Comparison of ENCODE assay signal across 9 mouse cellular contexts in the genomic region with DNA sequence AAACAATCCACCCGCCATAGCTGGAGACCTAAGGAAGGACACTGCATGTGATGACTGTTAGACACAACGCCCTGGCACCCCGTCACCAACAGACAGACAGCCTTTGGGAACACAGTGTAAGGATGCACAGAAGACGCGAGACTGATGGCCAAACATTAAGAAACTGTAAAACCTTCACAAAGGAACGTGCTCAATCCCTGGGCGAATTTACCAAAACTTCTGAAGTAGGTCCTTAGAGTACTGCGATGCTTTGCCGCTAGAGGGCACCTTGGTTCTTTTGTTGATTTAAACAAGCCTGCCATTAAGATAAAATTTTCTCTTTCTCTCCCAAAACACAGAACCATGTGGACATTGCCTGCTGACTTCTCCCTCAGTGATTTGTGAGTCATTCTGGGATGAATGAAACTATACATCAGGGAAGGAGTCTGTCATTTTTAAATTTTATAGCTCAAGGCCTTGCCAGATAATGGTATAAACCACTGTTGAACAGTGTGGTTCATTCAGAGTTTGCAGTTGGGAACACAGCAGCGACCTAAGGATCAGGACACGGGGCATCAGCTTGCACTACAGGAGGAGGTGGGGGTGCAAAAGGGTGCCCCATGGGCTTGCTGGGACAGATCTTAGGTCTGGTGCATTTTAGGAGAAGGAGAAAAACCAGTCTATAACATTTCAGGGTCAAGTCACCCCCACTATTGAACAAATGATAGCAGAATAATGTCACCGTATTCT. TPM values are rescaled to one million over a fixed set of nuclear protein-coding genes. Genes with fewer than 3 reads are reported as not detected.
A peak's percentile ranks its signal among the peaks of the same experiment; 100 is the strongest.
DNase-seq lines count a peak whose midpoint lies in the region; ATAC-seq lines count a peak whose summit lies in the region.
"Had no signal": no experiment of that assay in that cellular context is flagged by ENCODE, and none has a peak within 500 bp of the region (broad histone marks: within the 10 kb centered on the region; RNA-seq: fewer than 3 reads in every experiment).

No protein-coding gene starts in this region.

- no peak overlapping the region for H3K4me2 ChIP-seq in intestine, embryonic 14.5 days (ENCODE audit: low read length)
- no peak overlapping the region for H3K4me2 ChIP-seq in limb, embryonic 13.5 days (replicated peaks)
- no peak overlapping the region for H3K4me2 ChIP-seq in neural tube, embryonic 11.5 days (ENCODE audit: low read depth)
- H3K4me2 ChIP-seq in stomach, embryonic 16.5 days (ENCODE audit: low read depth, low read length) = no peak overlapping the region
- H3K4me2 ChIP-seq: embryonic facial prominence, embryonic 15.5 days had no signal

- H3K9me3 ChIP-seq in intestine, embryonic 14.5 days (ENCODE audit: control insufficient read depth, low read length) = no peaks in the 10 kb centered on the region
- no peaks in the 10 kb centered on the region; the same call in 1 of the 2 replicates for H3K9me3 ChIP-seq in limb, embryonic 13.5 days
- no peaks in the 10 kb centered on the region for H3K9me3 ChIP-seq in neural tube, embryonic 11.5 days (ENCODE audit: control insufficient read depth, low read length)
- H3K9me3 ChIP-seq in stomach, embryonic 16.5 days (replicated peaks; ENCODE audit: control insufficient read depth, low read length) = no peaks in the 10 kb centered on the region; the same call in 1 of the 2 replicates
- H3K9me3 ChIP-seq: embryonic facial prominence, embryonic 15.5 days had no signal

- no peaks in the 10 kb centered on the region for H3K4me1 ChIP-seq in intestine, embryonic 14.5 days (replicated peaks; ENCODE audit: control insufficient read depth, insufficient read depth, low read length)
- H3K4me1 ChIP-seq in limb, embryonic 13.5 days = peaks cover 4% of the 10 kb centered on the region
- H3K4me1 ChIP-seq in neural tube, embryonic 11.5 days (ENCODE audit: control insufficient read depth, insufficient read depth, low read length) = no peaks in the 10 kb centered on the region
- no peaks in the 10 kb centered on the region for H3K4me1 ChIP-seq in stomach, embryonic 16.5 days (ENCODE audit: control insufficient read depth, insufficient read depth, low read length)
- H3K4me1 ChIP-seq: embryonic facial prominence, embryonic 15.5 days had no signal

- H3K27me3 ChIP-seq in intestine, embryonic 14.5 days (replicated peaks; ENCODE audit: control insufficient read depth, insufficient read depth, low read length) = no peaks in the 10 kb centered on the region
- no peaks in the 10 kb centered on the region for H3K27me3 ChIP-seq in limb, embryonic 13.5 days
- H3K27me3 ChIP-seq in neural tube, embryonic 11.5 days (ENCODE audit: control insufficient read depth, insufficient read depth, low read length) = no peaks in the 10 kb centered on the region
- no peaks in the 10 kb centered on the region for H3K27me3 ChIP-seq in stomach, embryonic 16.5 days (ENCODE audit: control insufficient read depth, insufficient read depth, low read length)
- H3K27me3 ChIP-seq: embryonic facial prominence, embryonic 15.5 days had no signal

- H3K36me3 ChIP-seq in intestine, embryonic 14.5 days (ENCODE audit: control insufficient read depth, insufficient read depth, low read length) = peaks cover 13% of the 10 kb centered on the region
- peaks cover 17% of the 10 kb centered on the region for H3K36me3 ChIP-seq in limb, embryonic 13.5 days
- H3K36me3 ChIP-seq in neural tube, embryonic 11.5 days (ENCODE audit: control insufficient read depth, insufficient read depth, low read length) = no peaks in the 10 kb centered on the region; the same call in 1 of the 2 replicates
- peaks cover 9% of the 10 kb centered on the region for H3K36me3 ChIP-seq in stomach, embryonic 16.5 days (ENCODE audit: control insufficient read depth, insufficient read depth, low read length)

- DNase-seq in urinary bladder, adult 18-20 months (ENCODE audit: low spot score in 2 of 2) = peak; percentile 21 to 27
- no peak for DNase-seq in urinary bladder, adult 2 months (ENCODE audit: low spot score)
- peak; percentile 84 to 85 for DNase-seq in cerebellum, adult 18-20 months
- peak; percentile 69 for DNase-seq in forelimb bud, embryonic 11.5 days (ENCODE audit: low read depth, low spot score)
- DNase-seq in intestine, embryonic 14.5 days (ENCODE audit: low spot score) = peak; percentile 83
- peak; percentile 72 for DNase-seq in neural tube, embryonic 11.5 days (ENCODE audit: low spot score)

- 45% methylated on average over 12 of the region's 12 CpGs for WGBS in intestine, embryonic 14.5 days
- 51% methylated on average over 12 of the region's 12 CpGs for WGBS in limb, embryonic 13.5 days
- WGBS in neural tube, embryonic 11.5 days = 54% methylated on average over 12 of the region's 12 CpGs
- 40% methylated on average over 12 of the region's 12 CpGs for whole genome bisulfite sequencing in stomach, embryonic 16.5 days

- H3K9ac ChIP-seq in intestine, embryonic 14.5 days (ENCODE audit: low read length) = no peak overlapping the region
- H3K9ac ChIP-seq in limb, embryonic 13.5 days = no peak overlapping the region
- no peak overlapping the region for H3K9ac ChIP-seq in neural tube, embryonic 11.5 days (ENCODE audit: low read length)
- H3K9ac ChIP-seq in stomach, embryonic 16.5 days (ENCODE audit: low read length) = no peak overlapping the region
- H3K9ac ChIP-seq: embryonic facial prominence, embryonic 15.5 days had no signal

- no peak overlapping the region for H3K4me3 ChIP-seq in intestine, embryonic 14.5 days (ENCODE audit: low read depth, low read length)
- H3K4me3 ChIP-seq in limb, embryonic 13.5 days = no peak overlapping the region
- no peak overlapping the region for H3K4me3 ChIP-seq in neural tube, embryonic 11.5 days (ENCODE audit: low read depth, low read length)
- no peak overlapping the region for H3K4me3 ChIP-seq in stomach, embryonic 16.5 days (replicated peaks; ENCODE audit: low read length)
- H3K4me3 ChIP-seq: embryonic facial prominence, embryonic 15.5 days had no signal

- no peak for ATAC-seq in intestine, embryonic 14.5 days (replicated peaks; ENCODE audit: low FRiP score, low TSS enrichment, low read depth)
- peak; percentile 51; the same call in 1 of the 2 replicates for ATAC-seq in limb, embryonic 13.5 days (ENCODE audit: low FRiP score, low read depth)
- ATAC-seq in neural tube, embryonic 11.5 days (ENCODE audit: insufficient read depth, low FRiP score, low TSS enrichment) = 0 out of 2 replicates have a peak, but pooled peaks have one; percentile 41
- ATAC-seq in stomach, embryonic 16.5 days (ENCODE audit: insufficient read depth, low FRiP score) = peak; percentile 14; the same call in 1 of the 2 replicates

- H3K27ac ChIP-seq in intestine, embryonic 14.5 days (ENCODE audit: low read depth) = no peak overlapping the region
- H3K27ac ChIP-seq in limb, embryonic 13.5 days = 0 out of 2 replicates have a peak overlapping the region, but pooled peaks have one; percentile 6
- no peak overlapping the region for H3K27ac ChIP-seq in neural tube, embryonic 11.5 days (ENCODE audit: low read depth, low read length)
- 0 out of 2 replicates have a peak overlapping the region, but pooled peaks have one; percentile 6 for H3K27ac ChIP-seq in stomach, embryonic 16.5 days (ENCODE audit: low read length)
- H3K27ac ChIP-seq: embryonic facial prominence, embryonic 15.5 days had no signal

RNA-seq across cellular contexts. Expression of a gene that starts 28.6 kb away (rescaled TPM):
- polyA plus RNA-seq in urinary bladder, adult 2 months (2012; rRNA removed) = 15.4 and 20.4 TPM in 2 replicates
- polyA plus RNA-seq in intestine, embryonic 14.5 days (2014; fragmentation: Nextera tagmentation; extraction: Ambion mirVana) = 340 and 378 TPM in 2 replicates
- 361 and 398 TPM in 2 replicates for polyA plus RNA-seq in limb, embryonic 13.5 days (2015; fragmentation: Nextera tagmentation; extraction: Ambion mirVana)
- polyA plus RNA-seq in neural tube, embryonic 11.5 days (2014; fragmentation: Nextera tagmentation; extraction: Ambion mirVana) = 388 and 468 TPM in 2 replicates
- polyA plus RNA-seq in stomach, embryonic 16.5 days (2015; fragmentation: Nextera tagmentation; extraction: Ambion mirVana) = 221 and 345 TPM in 2 replicates

RNA-seq across cellular contexts. Expression of a gene that starts 52.6 kb away (rescaled TPM):
- 19.3 and 22.2 TPM in 2 replicates for polyA plus RNA-seq in urinary bladder, adult 2 months (2012; rRNA removed)
- polyA plus RNA-seq in intestine, embryonic 14.5 days (2014; fragmentation: Nextera tagmentation; extraction: Ambion mirVana) = 36.6 and 39.7 TPM in 2 replicates
- polyA plus RNA-seq in limb, embryonic 13.5 days (2015; fragmentation: Nextera tagmentation; extraction: Ambion mirVana) = 40.7 and 42.8 TPM in 2 replicates
- 99.4 and 103 TPM in 2 replicates for polyA plus RNA-seq in neural tube, embryonic 11.5 days (2014; fragmentation: Nextera tagmentation; extraction: Ambion mirVana)
- polyA plus RNA-seq in stomach, embryonic 16.5 days (2015; fragmentation: Nextera tagmentation; extraction: Ambion mirVana) = 22.3 and 24.7 TPM in 2 replicates

Comparison
In these comparisons a context has a peak if more than half of its experiments do, and no peak if none do; other contexts are left out.
1. H3K27ac ChIP-seq: peak in limb, embryonic 13.5 days (single experiment) and stomach, embryonic 16.5 days (single experiment); none in intestine, embryonic 14.5 days (single experiment) and neural tube, embryonic 11.5 days (single experiment).
2. RNA of a gene that starts 28.6 kb away (polyA plus RNA-seq): 388 to 468 TPM in neural tube, embryonic 11.5 days, 361 to 398 TPM in limb, embryonic 13.5 days, 340 to 378 TPM in intestine, embryonic 14.5 days and 221 to 345 TPM in stomach, embryonic 16.5 days; 15.4 to 20.4 TPM in urinary bladder, adult 2 months; every median in the first group is over 10 times any median in the second.